Mouse (Mus musculus) megakaryocyte-erythroid progenitor cell, adult 5-6 weeks (primary cell): ENCODE measurements around the gene Rims4. TPM values are rescaled to one million over a fixed set of nuclear protein-coding genes. Genes with fewer than 3 reads are reported as not detected.

Source experiments
- ATAC-seq: replicated peaks from 2 replicates; pipeline ENCODE4 v1.8.0; 2016; ENCODE audit warnings: mild to moderate bottlenecking, inconsistent platforms; ENCODE audit not compliant: severe bottlenecking, poor library complexity, low FRiP score, low TSS enrichment
- total RNA-seq, 2 experiments: library from RNA; stranded (forward) in 1 of 2; stranded (reverse) in 1 of 2; fragments of 200-1000, 215-1000 nt in 1 of 2; fragments of >200 nt in 1 of 2; fragmentation: Nextera tagmentation in 1 of 2; gene quantifications; 2 replicates each; pipeline ENCODE4 v1.2.3; 2014 to 2017

Gene Rims4
- total RNA-seq, 2 experiments from 2014 or later = not detected

- ATAC-seq = no peak
Observed at GRCm38 (mm10) chr2:163875484-163875883, 43.0 kb downstream of the Rims4 start.

- no peak for ATAC-seq
Observed at GRCm38 (mm10) chr2:163874877-163875276, 43.6 kb downstream of the Rims4 start.

- no peak for ATAC-seq
Observed at GRCm38 (mm10) chr2:163871906-163872305, 46.6 kb downstream of the Rims4 start.

GRCm38 (mm10) chr2:163871266-163871665 is 47.2 kb downstream of the Rims4 start:
- no peak for ATAC-seq

GRCm38 (mm10) chr2:163869783-163870182 is 48.7 kb downstream of the Rims4 start:
- ATAC-seq = no peak

GRCm38 (mm10) chr2:163866061-163866460 is 52.4 kb downstream of the Rims4 start:
- no peak for ATAC-seq

GRCm38 (mm10) chr2:163865311-163865710 is 53.2 kb downstream of the Rims4 start:
- no peak for ATAC-seq

GRCm38 (mm10) chr2:163858254-163858947 is 60.1 kb downstream of the Rims4 start:
- peak; percentile 36 for ATAC-seq

- 0 out of 2 replicates have a peak, but pooled peaks have one; percentile 46 for ATAC-seq
Observed at GRCm38 (mm10) chr2:163857233-163857632, 61.2 kb downstream of the Rims4 start.

- no peak for ATAC-seq
Observed at GRCm38 (mm10) chr2:163853461-163853901, 65.0 kb downstream of the Rims4 start, which contains the start of gene Kcnk15. Gene Kcnk15 (plus strand): TSS chr2:163853651.

GRCm38 (mm10) chr2:163842043-163842442 is 76.4 kb downstream of the Rims4 start:
- ATAC-seq = no peak

- peak; percentile 89 for ATAC-seq
Observed at GRCm38 (mm10) chr2:163839519-163839918, 79.0 kb downstream of the Rims4 start.

GRCm38 (mm10) chr2:163838043-163838442 is 80.4 kb downstream of the Rims4 start:
- ATAC-seq = peak; percentile 92

- ATAC-seq = no peak
Observed at GRCm38 (mm10) chr2:163831163-163831562, 87.3 kb downstream of the Rims4 start.

GRCm38 (mm10) chr2:163826494-163826893 is 92.0 kb downstream of the Rims4 start:
- no peak for ATAC-seq

GRCm38 (mm10) chr2:163825861-163826260 is 92.6 kb downstream of the Rims4 start:
- no peak for ATAC-seq

- no peak for ATAC-seq
Observed at GRCm38 (mm10) chr2:163823771-163824170, 94.7 kb downstream of the Rims4 start.

GRCm38 (mm10) chr2:163823248-163823647 is 95.2 kb downstream of the Rims4 start:
- ATAC-seq = 0 out of 2 replicates have a peak, but pooled peaks have one; percentile 56

GRCm38 (mm10) chr2:163820607-163821006 is 97.9 kb downstream of the Rims4 start, which contains the start of gene Ccn5:
Gene Ccn5 (plus strand): TSS chr2:163820861.
- peak; percentile 83 for ATAC-seq

GRCm38 (mm10) chr2:163814739-163815465 is 103.6 kb downstream of the Rims4 start:
- ATAC-seq = no peak

GRCm38 (mm10) chr2:163813077-163813476 is 105.4 kb downstream of the Rims4 start:
- ATAC-seq = no peak
